Mouse (Mus musculus) midbrain, embryonic 16.5 days (tissue): ENCODE data around the gene Mif. TPM values are rescaled to one million over a fixed set of nuclear protein-coding genes. Genes with fewer than 3 reads are reported as not detected.
A peak's percentile ranks its signal among the peaks of the same experiment; 100 is the strongest.
"Not testable (repeated sequence)": the region's sequence is repeated elsewhere in the genome, so short reads cannot be mapped to it uniquely, and the experiment has no call there.

Source experiments
- ATAC-seq: fragments of 200-750 bp; cut with Nextera tagmentation; 2 replicates; pipeline ENCODE4 v1.8.0; 2017; ENCODE audit warnings: moderate TSS enrichment
- H3K27ac ChIP-seq: fragments of 300-500 bp; sonication (generic); 2 replicates; pipeline ENCODE4 v1.5.1; 2014; ENCODE audit warnings: mild to moderate bottlenecking, low read length, mixed read lengths
- H3K27me3 ChIP-seq: fragments of 300-500 bp; sonication (generic); 2 replicates; pipeline ENCODE4 v1.6.1; 2014; ENCODE audit warnings: low read depth, low read length, mixed read lengths; ENCODE audit not compliant: control insufficient read depth, insufficient read depth
- H3K36me3 ChIP-seq: fragments of 300-500 bp; sonication (generic); 2 replicates; pipeline ENCODE4 v1.6.1; 2014; ENCODE audit warnings: mild to moderate bottlenecking, low read length, moderate library complexity, mixed read lengths; ENCODE audit not compliant: control insufficient read depth, insufficient read depth
- H3K4me1 ChIP-seq: fragments of 300-500 bp; sonication (generic); 2 replicates; pipeline ENCODE4 v1.6.1; 2014; ENCODE audit warnings: mild to moderate bottlenecking, low read length, mixed read lengths; ENCODE audit not compliant: control insufficient read depth, insufficient read depth
- H3K4me2 ChIP-seq: fragments of 300-500 bp; sonication (generic); 2 replicates; pipeline ENCODE4 v1.6.1; 2014; ENCODE audit warnings: mild to moderate bottlenecking, low read length, mixed read lengths
- H3K4me3 ChIP-seq: fragments of 300-500 bp; sonication (generic); 2 replicates; pipeline ENCODE4 v1.5.1; 2014; ENCODE audit warnings: low read depth, mild to moderate bottlenecking, low read length, moderate library complexity, mixed read lengths
- H3K9ac ChIP-seq: fragments of 300-500 bp; sonication (generic); 2 replicates; pipeline ENCODE4 v1.6.1; 2014; ENCODE audit warnings: low read depth, low read length, mixed read lengths
- H3K9me3 ChIP-seq: fragments of 300-500 bp; sonication (generic); replicated peaks from 2 replicates; pipeline ENCODE4 v1.6.1; 2014; ENCODE audit warnings: mild to moderate bottlenecking, low read length, mixed read lengths; ENCODE audit not compliant: control insufficient read depth, poor library complexity, severe bottlenecking
- WGBS: fragments of 180-500 bp; shearing (Covaris S2); extraction: QIAGEN DNeasy Blood & Tissue Kit; methylation state at CpG from one replicate; pipeline ENCODE4 v1.1.7; 2014; 5-methylcytosine and 5-hydroxymethylcytosine counted together
- polyA plus RNA-seq: library from polyadenylated mRNA; unstranded; fragments of >200 nt; fragmentation: Nextera tagmentation; extraction: Ambion mirVana; gene quantifications from 2 replicates; pipeline ENCODE4 v1.2.1, GENCODE M21; 2015

Mif gene
- polyA plus RNA-seq, 1 experiment from 2014 or later = 1,460 TPM

GRCm38 (mm10) chr10:75893089-75893750, 33.2 kb upstream of the Mif start, which contains the start of gene Derl3:
Gene Derl3, plus strand, starts transcription at chr10:75893413.
- WGBS = under 1% methylated on average over 50 of the region's 51 CpGs
- Histone ChIP-seq H3K9me3 (no peaks in the 10 kb centered on the region), H3K4me2 (peak within 1 kb of the TSS; percentile 90), H3K4me3 (peak within 1 kb of the TSS; percentile 42), H3K9ac (peak within 1 kb of the TSS; percentile 50), H3K36me3 (peaks cover 20% of the 10 kb centered on the region), H3K27ac (peak within 1 kb of the TSS; percentile 8; the same call in 1 of the 2 replicates), H3K27me3 (no peaks in the 10 kb centered on the region), H3K4me1 (peaks cover 8% of the 10 kb centered on the region)
- ATAC-seq = peak; percentile 99

GRCm38 (mm10) chr10:75889406-75890153, 29.5 kb upstream of the Mif start:
- Histone ChIP-seq H3K4me3 (no peak overlapping the region), H3K27me3 (no peaks in the 10 kb centered on the region), H3K9me3 (no peaks in the 10 kb centered on the region), H3K9ac (no peak overlapping the region), H3K4me1 (peaks cover 8% of the 10 kb centered on the region), H3K27ac (no peak overlapping the region), H3K4me2 (no peak overlapping the region), H3K36me3 (no peaks in the 10 kb centered on the region; the same call in 1 of the 2 replicates)
- 51% methylated on average over 8 of the region's 8 CpGs for WGBS
- no peak for ATAC-seq

- not testable (repeated sequence) for H3K4me3 ChIP-seq, H3K4me1 ChIP-seq, H3K36me3 ChIP-seq, H3K9ac ChIP-seq, H3K27ac ChIP-seq, H3K27me3 ChIP-seq, ATAC-seq, H3K4me2 ChIP-seq, H3K9me3 ChIP-seq
- 85% methylated on average over 5 of the region's 5 CpGs for WGBS
These were observed 27.5 kb upstream of the Mif start for GRCm38 (mm10) chr10:75887504-75887903.

GRCm38 (mm10) chr10:75884742-75885141, 24.7 kb upstream of the Mif start:
- no peak for ATAC-seq
- no peaks in the 10 kb centered on the region for H3K27me3 ChIP-seq
- no peaks in the 10 kb centered on the region for H3K36me3 ChIP-seq
- 93% methylated on average over 8 of the region's 8 CpGs for WGBS
- H3K9me3 ChIP-seq = no peaks in the 10 kb centered on the region
- H3K9ac ChIP-seq = no peak overlapping the region
- H3K4me1 ChIP-seq = no peaks in the 10 kb centered on the region
- no peak overlapping the region for H3K27ac ChIP-seq
- H3K4me2 ChIP-seq = no peak overlapping the region
- no peak overlapping the region for H3K4me3 ChIP-seq

GRCm38 (mm10) chr10:75883232-75883552, 23.2 kb upstream of the Mif start:
- H3K27ac ChIP-seq = no peak overlapping the region
- peak; percentile 63; the same call in 1 of the 2 replicates for ATAC-seq
- H3K4me1 ChIP-seq = no peaks in the 10 kb centered on the region
- no peak overlapping the region for H3K9ac ChIP-seq
- WGBS = 0% methylated on average over 10 of the region's 10 CpGs
- H3K36me3 ChIP-seq = no peaks in the 10 kb centered on the region
- no peaks in the 10 kb centered on the region for H3K9me3 ChIP-seq
- H3K27me3 ChIP-seq = no peaks in the 10 kb centered on the region
- peak overlapping the region; percentile 28 for H3K4me2 ChIP-seq
- no peak overlapping the region for H3K4me3 ChIP-seq

GRCm38 (mm10) chr10:75882433-75883231, 22.6 kb upstream of the Mif start:
- Histone ChIP-seq H3K4me1 (no peaks in the 10 kb centered on the region), H3K27me3 (no peaks in the 10 kb centered on the region), H3K9me3 (no peaks in the 10 kb centered on the region), H3K27ac (no peak overlapping the region), H3K4me2 (peak overlapping the region; percentile 28), H3K36me3 (no peaks in the 10 kb centered on the region), H3K4me3 (no peak overlapping the region), H3K9ac (no peak overlapping the region)
- 5% methylated on average over 15 of the region's 15 CpGs for WGBS
- 0 out of 2 replicates have a peak, but pooled peaks have one; percentile 49 for ATAC-seq

- no peak overlapping the region for H3K4me3 ChIP-seq
- no peak overlapping the region for H3K9ac ChIP-seq
- no peak overlapping the region for H3K27ac ChIP-seq
- ATAC-seq = no peak
- WGBS = 16% methylated on average over 20 of the region's 20 CpGs
- no peaks in the 10 kb centered on the region for H3K36me3 ChIP-seq
- H3K4me2 ChIP-seq = no peak overlapping the region
- no peaks in the 10 kb centered on the region for H3K9me3 ChIP-seq
- H3K27me3 ChIP-seq = no peaks in the 10 kb centered on the region
- no peaks in the 10 kb centered on the region for H3K4me1 ChIP-seq
These were observed 21.8 kb upstream of the Mif start for GRCm38 (mm10) chr10:75881578-75882432.

- no peak overlapping the region for H3K4me2 ChIP-seq
- H3K27ac ChIP-seq = no peak overlapping the region
- no peaks in the 10 kb centered on the region for H3K4me1 ChIP-seq
- H3K27me3 ChIP-seq = no peaks in the 10 kb centered on the region
- H3K9me3 ChIP-seq = no peaks in the 10 kb centered on the region
- ATAC-seq = no peak
- H3K9ac ChIP-seq = no peak overlapping the region
- no peak overlapping the region for H3K4me3 ChIP-seq
- no peaks in the 10 kb centered on the region for H3K36me3 ChIP-seq
- WGBS = 63% methylated on average over 6 of the region's 6 CpGs
These were observed 20.9 kb upstream of the Mif start for GRCm38 (mm10) chr10:75880771-75881577.
